In genomic region chr11:43376598-43376997, GRCm38 (mm10) we compare ENCODE assay signal across 29 mouse cellular contexts.
"Had no signal": no experiment of that assay in that cellular context is flagged by ENCODE, and none has a peak within 500 bp of the region (broad histone marks: within the 10 kb centered on the region; RNA-seq: fewer than 3 reads in every experiment).

No protein-coding gene starts in this region.

- H3K4me3 ChIP-seq: limb, embryonic 10.5 days; limb, embryonic 12.5 days; limb, embryonic 13.5 days; limb, embryonic 15.5 days; liver, embryonic 12.5 days; liver, embryonic 13.5 days; liver, embryonic 15.5 days; lung, embryonic 15.5 days; megakaryocyte, embryonic 14.5 days; midbrain, embryonic 10.5 days; midbrain, embryonic 12.5 days; midbrain, embryonic 13.5 days; midbrain, embryonic 15.5 days; myocyte had no signal

- DNase-seq: left cerebral cortex, postnatal 4 days; liver; liver, embryonic 13.5 days; liver, postnatal 0 days; lung, adult 18-20 months; lung, adult 2 months; lung, embryonic 14.5 days; lung, postnatal 10 days; lung, postnatal 14 days; lung, postnatal 36 days; lung, postnatal 4 days; midbrain, embryonic 14.5 days had no signal

- H3K27ac ChIP-seq: limb, embryonic 10.5 days; limb, embryonic 12.5 days; limb, embryonic 13.5 days; limb, embryonic 15.5 days; liver, embryonic 12.5 days; liver, embryonic 13.5 days; liver, embryonic 14.5 days; liver, embryonic 15.5 days; lung, embryonic 15.5 days; macrophage; midbrain, embryonic 10.5 days; midbrain, embryonic 12.5 days; midbrain, embryonic 13.5 days; midbrain, embryonic 15.5 days had no signal

- ATAC-seq: liver, embryonic 12.5 days; liver, postnatal 0 days; lung, postnatal 0 days; midbrain, embryonic 13.5 days; midbrain, embryonic 15.5 days; midbrain, embryonic 16.5 days had no signal
